Mouse (Mus musculus) adrenal gland, adult (tissue): ENCODE data around the gene Pacsin2.
"Not testable (repeated sequence)": the region's sequence is repeated elsewhere in the genome, so short reads cannot be mapped to it uniquely, and the experiment has no call there.

Source experiments
- DNase-seq, 2 experiments: peaks; one replicate each; pipeline ENCODE4 v3.0.0; 2022 to 2023; ENCODE audit warnings: low spot score in 1 of 2; ENCODE audit not compliant: inconsistent age in 2 of 2

Gene Pacsin2

GRCm38 (mm10) chr15:83383633-83384032 is 80.8 kb downstream of the Pacsin2 start:
- no peak for DNase-seq

GRCm38 (mm10) chr15:83383136-83383535 is 81.3 kb downstream of the Pacsin2 start:
- DNase-seq, result no peak

GRCm38 (mm10) chr15:83382467-83382866 is 81.9 kb downstream of the Pacsin2 start:
- DNase-seq, result no peak

DNA sequence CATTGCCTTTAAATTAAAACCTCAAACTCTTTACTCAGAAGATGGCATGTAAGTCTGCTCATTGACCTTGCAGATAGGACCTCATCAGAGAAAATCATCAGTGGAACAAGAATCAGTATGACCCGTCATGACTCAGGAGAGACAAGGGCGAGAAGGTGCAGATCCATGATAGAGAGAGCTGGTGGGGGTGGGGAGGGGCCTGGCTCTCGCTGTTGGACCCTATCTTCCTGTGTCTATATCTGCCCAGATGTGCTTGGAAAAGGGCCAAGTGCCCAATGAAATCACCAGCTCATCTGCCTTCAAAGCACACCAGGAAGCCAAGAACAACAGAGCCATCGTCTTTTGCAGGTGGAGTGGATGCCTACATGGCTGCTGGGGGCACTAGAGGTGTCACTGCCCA is 87.3 kb downstream of the Pacsin2 start:
- DNase-seq, result no peak

DNA sequence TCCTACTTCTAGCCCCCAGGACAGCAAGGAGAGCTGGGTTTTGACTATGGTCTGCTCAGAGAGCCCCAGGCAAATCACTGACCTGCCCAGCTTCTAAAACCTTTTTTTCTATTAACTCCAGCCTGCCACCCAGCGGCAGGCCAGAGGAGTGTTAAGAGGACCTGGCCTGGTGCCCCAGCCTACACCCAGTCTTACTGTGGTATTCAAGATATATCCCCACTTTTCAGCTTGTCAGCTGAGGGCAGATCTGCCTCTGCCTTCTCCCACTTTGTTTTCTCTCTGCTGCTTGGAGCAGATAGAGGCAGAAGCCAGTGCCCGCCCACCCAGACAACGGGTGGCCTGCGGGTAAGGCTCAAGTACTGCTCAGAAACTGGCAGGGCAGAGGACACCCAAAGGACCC is 89.3 kb downstream of the Pacsin2 start:
- peak; percentile 59 to 85 for DNase-seq

GRCm38 (mm10) chr15:83374076-83374475 is 90.3 kb downstream of the Pacsin2 start:
- no peak for DNase-seq

- DNase-seq, result not testable (repeated sequence)
Measured at GRCm38 (mm10) chr15:83368702-83369101, 95.7 kb downstream of the Pacsin2 start.

DNA sequence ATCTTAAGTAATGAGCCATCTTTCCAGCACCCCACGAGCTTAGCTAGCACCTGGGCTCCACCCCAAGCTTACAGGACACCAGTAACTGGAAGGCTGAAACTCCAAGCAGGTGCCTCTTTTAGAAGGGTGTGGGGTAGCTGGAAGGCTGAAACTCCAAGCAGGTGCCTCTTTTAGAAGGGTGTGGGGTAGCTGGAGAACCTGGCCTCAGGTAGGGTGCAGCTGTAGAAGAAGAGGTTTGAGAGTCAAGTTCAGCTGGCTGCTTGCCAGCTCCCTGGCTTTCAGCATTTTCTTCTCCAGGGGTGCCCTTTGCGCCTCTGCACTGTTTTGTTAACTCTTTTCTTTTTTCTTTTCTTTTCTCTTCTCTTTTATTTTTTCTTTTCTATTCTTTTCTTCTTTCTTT is 96.1 kb downstream of the Pacsin2 start:
- DNase-seq, result peak in 1 of 2 experiments; percentile 34

DNA sequence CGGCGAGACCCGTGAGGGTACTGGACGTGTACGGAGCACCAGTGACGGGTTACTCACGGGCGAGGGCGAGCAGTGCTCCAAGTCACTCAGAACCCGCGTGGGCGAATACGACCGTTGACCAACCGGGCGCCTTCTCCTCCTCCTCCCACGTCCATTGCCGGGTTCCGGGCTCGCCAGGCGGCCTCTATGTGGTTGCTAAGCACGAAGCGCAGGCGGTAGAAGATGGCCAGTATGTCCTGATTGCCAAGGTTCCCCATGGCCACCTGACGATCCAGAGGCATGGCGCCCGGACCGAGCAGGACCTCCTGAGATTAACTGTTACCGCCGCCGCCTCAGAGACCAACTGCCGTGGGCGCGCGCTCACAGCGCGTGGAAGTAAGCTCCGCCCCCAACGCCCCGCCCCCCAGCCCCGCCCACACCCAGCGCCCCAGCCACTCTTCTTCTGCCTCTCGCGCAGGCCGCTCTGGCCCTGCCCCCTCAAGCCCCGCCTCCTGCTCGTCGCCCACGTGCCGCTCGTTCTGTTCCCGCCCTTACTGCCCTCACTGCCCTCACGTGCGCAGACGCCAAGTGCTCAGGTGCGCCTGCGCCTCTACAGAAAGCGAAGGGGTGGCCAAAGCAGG is 97.4 kb downstream of the Pacsin2 start:
- DNase-seq, result peak; percentile 82 to 85

DNA sequence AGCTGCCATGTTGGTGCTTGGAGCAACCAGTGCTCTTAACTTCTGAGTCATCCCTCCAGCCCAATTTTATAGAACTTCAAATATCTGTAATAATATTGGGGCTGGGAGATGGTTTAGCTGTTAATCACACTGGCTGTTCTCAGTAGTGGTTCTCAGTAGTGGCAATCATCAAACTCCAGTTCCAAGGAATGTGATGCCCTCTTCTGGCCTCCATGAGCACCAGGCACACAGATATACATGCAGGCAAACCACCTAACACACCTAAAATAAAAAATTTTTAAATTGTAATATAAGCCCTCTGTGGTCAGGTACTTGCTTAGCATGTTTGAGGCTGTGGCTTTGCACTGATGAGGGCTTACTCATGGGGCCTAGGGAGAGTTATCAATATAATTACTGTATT is 98.7 kb downstream of the Pacsin2 start:
- DNase-seq, result no peak

- DNase-seq, result no peak
Measured at GRCm38 (mm10) chr15:83364194-83364593, 100.2 kb downstream of the Pacsin2 start.

DNA sequence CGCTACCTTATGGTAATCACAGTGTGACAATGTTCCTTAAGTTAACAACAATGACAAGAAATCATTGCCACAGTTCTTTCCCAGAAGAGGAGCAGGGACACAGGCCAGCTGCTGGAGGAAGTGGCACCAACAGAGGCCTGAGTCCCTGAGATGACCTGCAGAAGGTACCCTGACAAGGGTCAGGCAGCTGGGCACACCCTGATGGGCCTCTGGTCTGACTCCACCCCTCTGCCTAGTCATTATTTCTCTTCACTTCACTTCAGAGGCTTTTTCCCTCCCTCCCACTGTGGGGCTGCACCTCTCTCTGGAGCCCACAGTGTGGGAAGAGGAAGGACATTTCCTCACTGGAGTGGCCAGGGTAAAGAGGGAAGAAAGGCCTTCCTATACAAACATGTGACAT is 101.6 kb downstream of the Pacsin2 start:
- DNase-seq, result not testable (repeated sequence)

- not testable (repeated sequence) for DNase-seq
Measured at GRCm38 (mm10) chr15:83360899-83361298, 103.5 kb downstream of the Pacsin2 start.

- no peak for DNase-seq
Measured at GRCm38 (mm10) chr15:83360140-83360539, 104.3 kb downstream of the Pacsin2 start.

GRCm38 (mm10) chr15:83358476-83358875 is 105.9 kb downstream of the Pacsin2 start:
- no peak for DNase-seq

GRCm38 (mm10) chr15:83351546-83351945 is 112.9 kb downstream of the Pacsin2 start:
- no peak for DNase-seq

GRCm38 (mm10) chr15:83350859-83351258 is 113.5 kb downstream of the Pacsin2 start:
- DNase-seq, result peak in 1 of 2 experiments; percentile 40

GRCm38 (mm10) chr15:83349954-83350711 is 114.3 kb downstream of the Pacsin2 start, which contains the start of gene Arfgap3:
Gene Arfgap3 (minus strand): TSS chr15:83350247.
- DNase-seq, result peak; percentile 97 to 99

DNA sequence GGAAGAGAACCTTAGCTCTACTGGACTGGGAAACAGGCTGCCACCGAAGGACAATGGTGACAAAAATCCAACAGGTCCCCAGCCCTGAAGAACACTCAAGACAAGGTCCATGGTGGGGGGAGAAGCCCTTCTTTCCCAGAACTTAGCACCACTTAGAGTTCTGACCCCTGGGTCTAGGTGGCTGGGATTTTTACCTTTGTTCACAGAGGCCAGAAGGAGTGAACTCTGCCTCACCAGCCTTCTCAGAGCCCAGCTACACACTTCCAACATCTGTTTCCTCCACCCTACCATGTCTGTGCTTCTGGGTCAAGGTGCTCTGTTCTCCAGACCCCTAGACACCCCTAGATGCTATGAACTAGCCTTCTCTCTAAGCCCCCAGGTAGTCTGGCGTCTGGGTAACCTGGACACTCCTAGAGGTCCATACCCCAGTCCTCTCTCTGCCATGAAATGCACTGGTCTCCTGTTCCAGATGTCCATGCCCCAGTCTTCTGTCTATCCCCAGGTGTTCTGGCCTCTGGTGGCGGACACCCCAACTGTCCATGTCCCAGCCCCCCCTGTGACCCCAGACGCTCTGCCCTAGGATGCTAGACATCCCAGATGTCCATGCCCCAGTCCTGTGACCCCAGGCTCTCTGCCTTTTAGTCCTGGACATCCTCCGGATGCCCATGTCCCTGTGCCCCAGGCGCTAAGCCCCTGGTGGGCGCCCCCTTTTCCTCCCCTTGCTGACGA is 115.0 kb downstream of the Pacsin2 start:
- DNase-seq, result no peak

GRCm38 (mm10) chr15:83348747-83349146 is 115.7 kb downstream of the Pacsin2 start:
- DNase-seq, result no peak

DNA sequence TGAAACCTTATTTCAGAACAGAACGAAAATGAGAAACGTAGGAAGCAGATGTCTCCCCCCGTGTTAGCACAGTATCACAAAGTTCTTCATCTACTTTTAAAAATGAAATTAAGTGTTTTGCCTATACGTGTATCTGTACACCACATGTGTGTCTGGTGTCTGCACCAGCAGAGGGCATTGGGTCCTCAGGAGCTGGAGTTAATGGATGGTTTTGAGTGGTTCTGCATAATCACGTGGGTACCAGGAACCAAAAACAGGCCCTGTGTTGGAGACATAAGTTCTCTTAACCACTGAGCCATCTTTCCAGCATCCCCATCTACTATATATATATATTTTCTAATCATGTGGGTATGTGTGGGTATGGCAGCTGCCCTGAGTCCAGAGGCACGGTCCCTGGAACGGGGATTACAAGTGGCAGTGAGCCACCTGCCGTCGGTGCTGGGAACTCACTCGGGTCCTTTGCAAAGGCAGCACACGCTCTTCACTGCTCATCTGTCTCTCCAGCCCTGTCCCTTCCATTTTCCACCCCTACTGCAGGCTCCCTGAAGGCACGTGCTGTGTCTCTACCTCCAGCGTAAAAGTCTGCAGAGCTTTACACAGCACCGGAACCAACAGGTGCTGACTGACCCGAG is 118.4 kb downstream of the Pacsin2 start:
- DNase-seq, result no peak
